In the genomic region with DNA sequence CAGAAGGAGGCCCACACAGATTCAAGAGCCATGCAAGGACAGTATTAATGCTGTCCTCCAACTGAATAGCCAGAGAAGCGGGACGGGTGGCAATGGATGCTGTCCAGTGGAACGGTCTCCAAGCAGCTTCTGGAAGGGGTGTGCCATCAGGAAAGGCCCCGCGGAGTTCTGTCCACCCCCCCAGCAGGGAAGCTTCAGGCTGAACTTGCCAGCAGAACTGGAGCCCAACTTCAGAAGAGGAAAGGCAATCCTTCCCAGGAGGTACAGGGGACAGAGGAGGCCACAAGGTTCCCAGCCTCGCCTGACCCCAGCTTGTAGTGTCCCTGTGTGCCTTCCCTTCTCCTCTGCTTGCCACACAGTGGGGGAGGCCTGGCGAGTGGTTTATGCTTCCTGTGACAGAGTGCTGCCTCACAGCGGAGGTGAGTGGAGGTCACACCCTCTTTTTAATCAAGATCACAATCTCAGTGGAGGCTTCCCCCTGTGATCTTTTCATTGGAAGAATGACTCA, we compare ENCODE assay signal across 1 mouse cellular context.
TF ChIP-seq lines count a peak whose summit lies in the region.

No protein-coding gene starts in this region.

TF ChIP-seq in MEL, 35 proteins besides CTCF, POLR2A, EP300 and RAD21 (continued from another document):
- TF ChIP-seq USF1 (IDR thresholded peaks at IDR 0.05; ENCODE audit: low read depth, low read length) (no peak), GATA1 (IDR thresholded peaks at IDR 0.05; ENCODE audit: low read depth, low read length) (peak; percentile 49; the same call in 1 of the 2 replicates), NELFE (IDR thresholded peaks at IDR 0.05; ENCODE audit: low read depth, low read length) (no peak), MYC (IDR thresholded peaks at IDR 0.05; ENCODE audit: low read depth, low read length) (no peak), MAX (IDR thresholded peaks at IDR 0.05; ENCODE audit: low read length) (no peak)
